Mouse (Mus musculus): ENCODE data around the gene Gm10352.
"Not testable (repeated sequence)": the region's sequence is repeated elsewhere in the genome, so short reads cannot be mapped to it uniquely, and the experiment has no call there.

Gene Gm10352

GRCm38 (mm10) chrY:2900689-2901088 lies at the start of gene Gm10352:
Gm10352 (plus strand) TSS chrY:2900989.
- not testable (repeated sequence) for DNase-seq (ENCODE audit: low read depth, low spot score)

- DNase-seq (ENCODE audit: low read depth, low spot score): not testable (repeated sequence)
Measured at GRCm38 (mm10) chrY:2932282-2932681, 31.5 kb downstream of the Gm10352 start, which contains the start of gene Gm29289. Gm29289 (plus strand) TSS chrY:2932582.

All from forelimb bud, embryonic 11.5 days (tissue).